Mouse (Mus musculus): ENCODE measurements around the gene Pigk.

Gene Pigk

GRCm38 (mm10) chr3:152837938-152838337, 124.0 kb downstream of the Pigk start:
- peak; percentile 56 to 61 for DNase-seq (ENCODE audit: low spot score in 2 of 2)

DNA sequence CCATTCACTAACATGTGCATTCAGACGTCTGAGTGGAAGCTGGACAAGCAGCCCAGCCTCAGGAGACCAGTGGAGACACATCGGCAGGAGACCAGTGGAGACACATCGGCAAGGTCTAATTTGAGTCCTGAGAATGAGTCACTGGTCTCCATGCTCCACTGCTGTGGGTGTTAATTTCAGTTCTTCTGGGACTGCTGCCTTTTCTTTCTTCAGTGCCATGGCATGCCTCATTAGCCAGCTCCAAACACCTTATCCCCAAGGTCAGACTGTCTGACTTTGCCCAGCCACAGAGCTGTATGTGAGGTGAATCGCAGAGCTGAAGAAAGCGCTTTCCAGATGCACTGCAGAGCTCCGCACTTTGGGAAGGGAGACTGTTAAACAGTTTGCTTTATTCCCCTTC, 127.4 kb downstream of the Pigk start:
- peak in 1 of 2 experiments; percentile 26 for DNase-seq (ENCODE audit: low spot score in 2 of 2)

- no peak for DNase-seq (ENCODE audit: low spot score in 2 of 2)
These were observed 128.7 kb downstream of the Pigk start for GRCm38 (mm10) chr3:152842648-152843047.

GRCm38 (mm10) chr3:152843925-152844324, 130.0 kb downstream of the Pigk start:
- no peak for DNase-seq (ENCODE audit: low spot score in 2 of 2)

DNA sequence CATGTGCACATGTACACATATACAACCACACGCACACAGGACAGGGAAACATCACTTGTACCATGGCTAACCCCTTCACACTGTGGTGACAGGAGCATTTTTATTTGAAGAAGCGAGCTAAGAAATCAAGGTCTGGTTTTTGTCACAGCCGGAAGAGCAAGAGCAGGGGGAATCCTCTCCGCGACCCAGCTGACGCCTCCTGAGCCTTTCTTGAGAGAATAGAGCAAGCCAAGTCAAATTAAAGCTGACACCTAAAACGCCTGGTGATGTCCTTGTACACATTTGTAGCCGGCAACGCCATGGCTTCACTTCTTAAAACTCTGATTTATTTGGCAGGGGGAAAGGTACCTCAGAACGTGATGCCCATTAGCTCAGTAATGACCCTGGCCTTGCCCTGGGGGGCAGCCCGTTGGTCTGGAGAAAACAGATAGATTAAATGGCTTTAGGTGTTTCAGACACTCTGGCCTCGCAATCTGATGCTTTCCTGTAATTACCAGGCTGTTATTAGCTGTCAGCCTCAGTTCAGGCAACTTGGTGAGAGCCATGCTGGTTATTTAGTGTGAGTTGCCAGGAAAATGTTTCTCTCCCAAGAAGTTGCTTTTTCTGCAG, 141.2 kb downstream of the Pigk start:
- no peak for DNase-seq (ENCODE audit: low spot score in 2 of 2)

DNA sequence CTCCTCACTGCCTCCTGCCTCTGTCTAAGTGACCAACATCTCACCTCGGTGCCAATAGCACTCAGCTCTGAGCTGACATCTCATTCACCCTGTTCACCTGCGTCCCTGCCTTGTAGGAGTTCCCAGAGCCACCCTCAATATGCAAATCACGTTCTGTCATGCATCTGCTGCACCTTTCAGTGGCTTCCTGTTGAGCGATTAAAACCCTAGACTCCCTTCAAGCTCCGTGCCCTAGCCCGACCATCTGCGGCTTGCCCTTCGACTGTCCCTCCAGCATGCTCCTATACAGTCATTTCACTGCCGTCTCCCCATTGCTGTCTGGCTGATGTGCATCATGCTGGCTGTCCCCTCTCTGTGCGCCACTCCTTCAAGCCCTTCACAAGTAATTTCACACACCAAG, 142.2 kb downstream of the Pigk start:
- no peak for DNase-seq (ENCODE audit: low spot score in 2 of 2)

DNA sequence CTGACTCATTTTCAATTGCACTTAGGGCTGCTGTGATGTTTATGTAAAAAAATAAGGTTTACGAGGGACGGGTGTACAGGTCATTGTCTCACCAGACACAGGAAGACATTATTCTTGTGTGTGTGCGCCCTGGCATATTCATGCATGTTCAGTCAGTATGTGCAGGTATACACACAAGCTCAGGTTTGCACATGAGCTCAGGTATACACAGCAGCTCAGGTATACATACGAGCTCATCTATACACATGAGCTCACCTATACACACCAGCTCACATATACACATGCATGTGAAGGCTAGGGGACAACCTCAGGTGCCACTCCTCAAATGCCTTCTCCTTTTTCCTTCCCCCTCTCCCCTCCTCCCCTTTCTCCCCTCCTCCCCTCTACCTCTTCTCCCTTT, 147.6 kb downstream of the Pigk start:
- DNase-seq (ENCODE audit: low spot score in 2 of 2) = no peak

- DNase-seq (ENCODE audit: low spot score in 2 of 2) = no peak
These were observed 148.1 kb downstream of the Pigk start for GRCm38 (mm10) chr3:152861978-152862377.

GRCm38 (mm10) chr3:152866035-152866965, 152.4 kb downstream of the Pigk start:
- DNase-seq (ENCODE audit: low spot score in 2 of 2) = peak in 1 of 2 experiments; percentile 23

- peak; percentile 42 to 56 for DNase-seq (ENCODE audit: low spot score in 2 of 2)
These were observed 154.0 kb downstream of the Pigk start for GRCm38 (mm10) chr3:152867654-152868525.

- DNase-seq (ENCODE audit: low spot score in 2 of 2) = no peak
These were observed 158.2 kb downstream of the Pigk start for GRCm38 (mm10) chr3:152872054-152872453.

- DNase-seq (ENCODE audit: low spot score in 2 of 2) = no peak
These were observed 158.7 kb downstream of the Pigk start for GRCm38 (mm10) chr3:152872596-152872995.

GRCm38 (mm10) chr3:152874431-152875355, 160.8 kb downstream of the Pigk start:
- DNase-seq (ENCODE audit: low spot score in 2 of 2) = peak in 1 of 2 experiments; percentile 44

GRCm38 (mm10) chr3:152875723-152876290, 161.9 kb downstream of the Pigk start:
- DNase-seq (ENCODE audit: low spot score in 2 of 2) = no peak

DNA sequence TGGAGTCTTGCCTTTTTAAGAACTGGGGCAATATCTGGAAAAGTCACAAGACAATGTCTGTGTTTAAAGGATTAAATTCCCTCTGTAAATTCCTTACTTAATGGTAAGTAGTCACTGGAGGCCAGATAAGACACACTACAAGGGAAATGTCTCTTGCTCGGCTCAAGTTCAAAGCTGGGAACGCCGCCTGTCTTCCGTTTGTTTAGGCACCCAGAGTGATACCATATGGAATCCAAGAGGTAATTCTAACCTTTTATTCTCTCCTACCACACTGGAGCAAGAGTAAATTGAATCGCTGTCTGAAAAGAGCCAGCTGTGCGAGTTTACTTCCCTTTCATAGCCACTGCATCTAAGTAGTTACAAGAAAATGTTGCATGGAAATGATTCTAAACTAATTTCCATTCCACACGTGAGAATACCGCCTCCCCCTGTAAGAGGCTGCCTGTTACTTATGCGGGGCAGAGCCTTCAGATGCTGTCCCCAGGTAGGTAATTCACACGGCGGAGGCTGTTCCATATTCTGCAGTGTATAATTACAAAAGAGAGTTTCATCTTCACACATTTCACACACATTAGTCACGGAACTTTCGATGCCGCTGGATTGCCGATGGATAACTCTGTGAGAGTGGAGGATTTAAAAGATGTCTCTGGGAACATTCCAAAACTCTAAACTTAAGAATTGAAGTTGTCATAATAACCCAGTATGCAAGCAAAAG, 166.4 kb downstream of the Pigk start:
- peak in 1 of 2 experiments; percentile 28 for DNase-seq (ENCODE audit: low spot score in 2 of 2)

GRCm38 (mm10) chr3:152881706-152882105, 167.8 kb downstream of the Pigk start:
- no peak for DNase-seq (ENCODE audit: low spot score in 2 of 2)

GRCm38 (mm10) chr3:152883556-152883955, 169.7 kb downstream of the Pigk start:
- DNase-seq (ENCODE audit: low spot score in 2 of 2) = no peak

DNA sequence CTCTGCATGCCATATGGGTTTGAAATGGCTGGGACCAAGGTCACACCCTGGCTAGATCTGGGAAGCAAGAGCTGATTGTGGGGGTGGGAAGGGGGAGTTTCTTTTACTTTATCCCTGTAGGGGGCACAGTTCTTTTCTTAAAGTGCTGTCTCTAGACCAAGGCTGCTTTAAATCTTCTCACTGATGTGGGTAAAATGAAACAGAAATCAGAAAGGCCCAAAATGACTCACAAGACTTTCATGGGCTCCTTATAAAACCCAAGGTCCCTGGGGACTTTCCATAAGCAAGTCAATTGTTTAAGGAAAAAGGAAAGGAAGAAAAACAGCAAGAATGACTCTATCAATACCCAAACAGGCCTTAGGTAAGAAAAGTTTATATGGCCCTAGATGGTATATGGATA, 172.8 kb downstream of the Pigk start:
- no peak for DNase-seq (ENCODE audit: low spot score in 2 of 2)

GRCm38 (mm10) chr3:152888116-152888515, 174.2 kb downstream of the Pigk start:
- no peak for DNase-seq (ENCODE audit: low spot score in 2 of 2)

GRCm38 (mm10) chr3:152894935-152895334, 181.0 kb downstream of the Pigk start:
- no peak for DNase-seq (ENCODE audit: low spot score in 2 of 2)

All from left cerebral cortex, adult 9 months (tissue).